Mouse (Mus musculus) embryonic facial prominence, embryonic 14.5 days (tissue): ENCODE data around the gene Xndc1. TPM values are rescaled to one million over a fixed set of nuclear protein-coding genes. Genes with fewer than 3 reads are reported as not detected.

Experiments used
- ATAC-seq: fragments of 200-750 bp; cut with Nextera tagmentation; 2 replicates; pipeline ENCODE4 v1.8.0; 2017; ENCODE audit warnings: low read depth, moderate number of reproducible peaks, moderate TSS enrichment
- DNase-seq: peaks from one replicate; pipeline ENCODE4 v3.0.0-alpha.2; 2015; ENCODE audit warnings: low spot score
- H3K27ac ChIP-seq: fragments of 300-500 bp; sonication (generic); replicated peaks from 2 replicates; pipeline ENCODE4 v1.5.1; 2014; ENCODE audit warnings: low read depth, mild to moderate bottlenecking, low read length, moderate library complexity
- H3K27me3 ChIP-seq: fragments of 300-500 bp; sonication (generic); replicated peaks from 2 replicates; pipeline ENCODE4 v1.6.1; 2014; ENCODE audit warnings: low read length; ENCODE audit not compliant: control insufficient read depth, insufficient read depth
- H3K36me3 ChIP-seq: fragments of 300-500 bp; sonication (generic); 2 replicates; pipeline ENCODE4 v1.6.1; 2014; ENCODE audit warnings: low read length, mixed read lengths; ENCODE audit not compliant: control insufficient read depth, insufficient read depth
- H3K4me1 ChIP-seq: fragments of 300-500 bp; sonication (generic); 2 replicates; pipeline ENCODE4 v1.6.1; 2014; ENCODE audit warnings: antibody characterized with exemption, low read length; ENCODE audit not compliant: control insufficient read depth, insufficient read depth
- H3K4me2 ChIP-seq: fragments of 300-500 bp; sonication (generic); 2 replicates; pipeline ENCODE4 v1.6.1; 2014; ENCODE audit warnings: low read depth, mild to moderate bottlenecking, low read length, moderate library complexity, mixed read lengths
- H3K4me3 ChIP-seq: fragments of 300-500 bp; sonication (generic); 2 replicates; pipeline ENCODE4 v1.5.1; 2014; ENCODE audit warnings: low read depth, mild to moderate bottlenecking, low read length
- H3K9ac ChIP-seq: fragments of 300-500 bp; sonication (generic); 2 replicates; pipeline ENCODE4 v1.6.1; 2014; ENCODE audit warnings: low read depth, mild to moderate bottlenecking, low read length, moderate library complexity, mixed read lengths
- H3K9me3 ChIP-seq: fragments of 300-500 bp; sonication (generic); 2 replicates; pipeline ENCODE4 v1.6.1; 2016; ENCODE audit warnings: low read length; ENCODE audit not compliant: control insufficient read depth
- WGBS: fragments of 180-500 bp; shearing (Covaris S2); extraction: QIAGEN DNeasy Blood & Tissue Kit; methylation state at CpG from one replicate; pipeline ENCODE4 v1.1.7; 2014; 5-methylcytosine and 5-hydroxymethylcytosine counted together
- polyA plus RNA-seq: library from polyadenylated mRNA; unstranded; fragments of >200 nt; fragmentation: Nextera tagmentation; extraction: Ambion mirVana; gene quantifications from 2 replicates; pipeline ENCODE4 v1.2.1, GENCODE M21; 2014

The Xndc1 gene
- polyA plus RNA-seq, 1 experiment from 2014 or later: 14.5 TPM

DNA sequence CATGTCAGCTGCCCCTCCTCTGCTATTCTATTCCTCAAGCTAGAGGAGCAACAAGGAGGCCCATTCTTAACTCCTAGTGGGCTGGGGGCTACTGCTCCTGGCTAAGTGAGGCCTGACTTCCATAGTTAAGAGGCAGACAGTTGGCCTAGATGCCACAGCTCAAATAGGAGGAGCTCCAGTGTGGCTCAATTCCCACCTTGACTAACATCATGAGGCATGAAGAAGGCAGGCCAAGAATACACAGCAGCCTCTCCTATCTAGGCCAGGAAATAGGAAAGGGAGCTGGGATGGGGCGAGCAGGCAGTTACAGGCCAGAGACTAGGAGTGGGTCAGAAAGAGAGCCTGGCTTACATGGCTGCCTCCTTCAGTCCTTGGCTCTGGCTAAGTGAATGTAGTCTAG is 42.9 kb downstream of the Xndc1 start:
- no peaks in the 10 kb centered on the region for H3K27me3 ChIP-seq
- H3K4me3 ChIP-seq: no peak overlapping the region
- no peak for DNase-seq
- H3K36me3 ChIP-seq: no peaks in the 10 kb centered on the region
- no peak for ATAC-seq
- H3K4me2 ChIP-seq: no peak overlapping the region
- no peaks in the 10 kb centered on the region for H3K9me3 ChIP-seq
- no peak overlapping the region for H3K9ac ChIP-seq
- no peak overlapping the region for H3K27ac ChIP-seq
- no peaks in the 10 kb centered on the region for H3K4me1 ChIP-seq
- WGBS: 83% methylated on average over 1 of the region's 1 CpGs

DNA sequence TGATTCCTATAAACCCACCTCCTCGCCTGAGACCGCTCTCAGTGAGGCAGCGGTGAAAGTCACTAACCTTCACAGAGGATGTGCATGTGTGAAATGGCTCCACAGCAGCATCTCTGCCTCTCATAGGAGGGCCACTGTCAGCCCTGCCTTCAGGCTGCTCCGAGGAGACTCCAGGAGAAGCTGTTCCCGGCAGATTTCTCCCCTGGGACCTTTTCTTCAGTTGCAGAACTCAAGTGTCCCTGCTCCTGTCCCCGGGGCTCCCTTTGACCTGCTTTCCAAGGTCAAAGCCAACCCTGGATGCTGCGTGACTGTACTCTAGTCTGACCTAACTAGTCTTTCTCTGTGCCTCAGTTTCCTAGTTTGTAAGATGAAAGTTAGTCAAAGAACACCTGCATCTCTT is 43.9 kb downstream of the Xndc1 start, which contains the start of gene Art5:
Gene Art5 (minus strand): TSS at position 319 of the 400 bp plus-strand sequence.
- no peak within 1 kb of the TSS for H3K4me2 ChIP-seq
- no peak within 1 kb of the TSS for H3K27ac ChIP-seq
- ATAC-seq (no peak), DNase-seq (no peak)
- no peaks in the 10 kb centered on the region for H3K27me3 ChIP-seq
- H3K9me3 ChIP-seq: no peaks in the 10 kb centered on the region
- no peak within 1 kb of the TSS for H3K9ac ChIP-seq
- H3K36me3 ChIP-seq: no peaks in the 10 kb centered on the region
- WGBS: 72% methylated on average over 7 of the region's 7 CpGs
- H3K4me3 ChIP-seq: no peak within 1 kb of the TSS
- H3K4me1 ChIP-seq: no peaks in the 10 kb centered on the region

DNA sequence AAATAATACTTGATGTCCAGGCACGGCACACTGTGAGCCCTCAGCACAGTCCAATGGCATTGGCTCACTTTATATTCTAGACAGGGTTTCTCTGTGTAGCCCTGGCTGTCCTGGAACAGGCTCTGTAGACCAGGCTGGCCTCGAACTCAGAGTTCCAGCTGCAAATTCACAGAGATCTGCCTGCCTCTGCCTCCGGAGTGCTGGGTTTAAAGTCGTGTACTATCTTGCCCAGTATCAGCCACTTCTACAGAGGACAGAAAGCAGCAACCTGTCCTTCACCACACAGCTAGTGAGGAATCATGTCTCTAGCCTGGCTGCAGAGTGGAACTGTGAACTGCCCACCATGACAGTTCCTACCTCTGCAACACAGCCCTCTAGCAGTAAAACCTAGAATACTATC is 44.4 kb downstream of the Xndc1 start:
- Histone ChIP-seq H3K9ac (no peak overlapping the region), H3K4me3 (no peak overlapping the region), H3K27me3 (no peaks in the 10 kb centered on the region), H3K36me3 (no peaks in the 10 kb centered on the region), H3K4me1 (no peaks in the 10 kb centered on the region), H3K27ac (no peak overlapping the region), H3K9me3 (no peaks in the 10 kb centered on the region), H3K4me2 (no peak overlapping the region)
- DNase-seq: no peak
- WGBS: 91% methylated on average over 4 of the region's 4 CpGs
- no peak for ATAC-seq

DNA sequence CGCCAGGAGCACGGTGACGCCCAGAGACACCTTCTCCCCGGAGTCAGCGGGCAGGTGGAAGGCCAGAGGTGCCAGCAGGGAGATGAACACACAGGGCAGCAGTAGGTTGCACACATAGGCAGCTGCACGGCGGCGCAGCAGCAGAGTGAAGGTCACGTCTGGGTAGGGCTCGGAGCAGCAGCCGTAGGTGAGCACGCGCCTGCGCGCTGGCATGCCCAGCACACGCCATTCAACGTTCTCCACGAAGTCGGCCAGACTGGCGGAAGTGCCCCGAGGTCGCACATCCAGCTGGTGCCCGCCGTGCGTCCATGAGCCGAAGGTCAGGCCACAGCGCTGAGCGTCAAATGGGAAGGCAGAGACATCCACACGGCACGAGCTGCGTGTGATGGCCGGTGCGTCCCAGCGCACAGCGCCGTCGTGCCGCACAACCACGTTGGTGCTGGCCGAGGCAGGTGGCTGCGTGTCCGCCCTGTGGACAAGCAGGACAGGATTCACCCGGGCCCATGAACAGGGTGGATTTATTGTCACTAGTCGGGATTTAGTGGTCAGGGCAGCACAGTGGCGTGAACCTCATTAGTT is 47.9 kb downstream of the Xndc1 start:
- DNase-seq: no peak
- no peaks in the 10 kb centered on the region for H3K9me3 ChIP-seq
- H3K36me3 ChIP-seq: peaks cover 4% of the 10 kb centered on the region
- no peak for ATAC-seq
- H3K27ac ChIP-seq: no peak overlapping the region
- no peaks in the 10 kb centered on the region for H3K4me1 ChIP-seq
- no peak overlapping the region for H3K4me3 ChIP-seq
- WGBS: 79% methylated on average over 33 of the region's 45 CpGs
- H3K9ac ChIP-seq: no peak overlapping the region
- H3K27me3 ChIP-seq: no peaks in the 10 kb centered on the region
- H3K4me2 ChIP-seq: no peak overlapping the region

DNA sequence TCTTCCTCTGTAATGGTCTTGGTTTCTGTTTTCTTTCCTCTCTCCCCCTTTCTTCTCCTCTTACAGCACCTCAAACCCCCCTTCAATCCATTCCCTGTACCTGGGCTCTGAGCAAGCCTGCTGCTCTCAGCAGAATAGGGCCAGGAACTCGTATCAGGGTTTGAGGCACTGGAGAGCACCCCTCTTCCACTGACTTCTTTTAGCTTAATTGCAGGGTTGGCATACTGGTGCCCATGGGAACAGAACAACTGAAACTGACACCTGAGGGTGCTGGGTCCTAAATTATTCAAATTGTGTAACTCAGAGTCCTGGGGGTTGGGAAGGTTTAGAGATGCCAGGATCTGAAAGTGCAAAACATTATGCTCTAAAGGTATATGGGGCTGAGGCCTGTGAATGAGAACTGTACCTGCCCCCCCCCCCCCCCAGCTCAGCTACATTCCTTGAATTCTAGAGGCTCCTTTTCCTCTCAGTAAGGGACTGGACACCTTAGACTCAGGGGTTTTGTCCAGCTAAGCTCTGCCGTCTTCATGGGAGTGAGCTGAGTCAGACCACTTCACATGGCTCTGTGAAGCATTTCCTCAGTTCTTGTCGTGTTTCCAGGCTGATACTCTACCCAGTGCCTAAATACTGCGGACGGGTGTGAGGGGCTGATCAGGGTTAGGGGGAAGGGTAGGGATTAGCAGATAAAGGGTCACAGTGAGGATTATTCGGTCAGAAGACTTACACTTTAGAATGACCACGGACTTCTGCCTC is 51.4 kb downstream of the Xndc1 start, which contains the start of gene Chrna10:
Gene Chrna10 (minus strand): TSS at position 250 of the 753 bp plus-strand sequence.
- WGBS: 46% methylated on average over 7 of the region's 7 CpGs
- peaks cover 38% of the 10 kb centered on the region for H3K36me3 ChIP-seq
- ATAC-seq: peak; percentile 54; the same call in 1 of the 2 replicates
- no peak within 1 kb of the TSS for H3K4me2 ChIP-seq
- H3K9ac ChIP-seq: no peak within 1 kb of the TSS
- DNase-seq: no peak
- no peaks in the 10 kb centered on the region for H3K9me3 ChIP-seq
- H3K4me1 ChIP-seq: no peaks in the 10 kb centered on the region
- H3K27me3 ChIP-seq: no peaks in the 10 kb centered on the region
- no peak within 1 kb of the TSS for H3K27ac ChIP-seq
- no peak within 1 kb of the TSS for H3K4me3 ChIP-seq

DNA sequence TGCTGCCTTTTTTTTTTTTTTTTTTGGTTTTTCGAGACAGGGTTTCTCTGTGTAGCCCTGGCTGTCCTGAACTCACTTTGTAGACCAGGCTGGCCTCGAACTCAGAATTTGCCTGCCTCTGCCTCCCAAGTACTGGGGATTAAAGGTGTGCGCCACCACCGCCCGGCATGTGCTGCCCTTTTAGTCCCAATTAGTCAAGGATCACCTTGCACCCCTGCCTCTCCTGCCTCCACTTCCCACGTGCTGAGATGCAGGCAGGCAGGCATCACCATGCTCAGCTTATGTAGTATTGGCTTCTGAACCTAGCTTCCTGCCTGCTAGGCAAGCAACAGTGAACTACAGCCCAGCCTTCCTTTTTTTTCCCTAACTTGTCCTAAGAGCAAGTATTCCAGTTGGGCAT is 52.1 kb downstream of the Xndc1 start:
- Histone ChIP-seq H3K27me3 (no peaks in the 10 kb centered on the region), H3K27ac (no peak overlapping the region), H3K36me3 (peaks cover 44% of the 10 kb centered on the region), H3K9me3 (no peaks in the 10 kb centered on the region), H3K4me1 (no peaks in the 10 kb centered on the region), H3K4me3 (no peak overlapping the region), H3K9ac (no peak overlapping the region), H3K4me2 (no peak overlapping the region)
- no peak for DNase-seq
- WGBS: 67% methylated on average over 6 of the region's 6 CpGs
- no peak for ATAC-seq

DNA sequence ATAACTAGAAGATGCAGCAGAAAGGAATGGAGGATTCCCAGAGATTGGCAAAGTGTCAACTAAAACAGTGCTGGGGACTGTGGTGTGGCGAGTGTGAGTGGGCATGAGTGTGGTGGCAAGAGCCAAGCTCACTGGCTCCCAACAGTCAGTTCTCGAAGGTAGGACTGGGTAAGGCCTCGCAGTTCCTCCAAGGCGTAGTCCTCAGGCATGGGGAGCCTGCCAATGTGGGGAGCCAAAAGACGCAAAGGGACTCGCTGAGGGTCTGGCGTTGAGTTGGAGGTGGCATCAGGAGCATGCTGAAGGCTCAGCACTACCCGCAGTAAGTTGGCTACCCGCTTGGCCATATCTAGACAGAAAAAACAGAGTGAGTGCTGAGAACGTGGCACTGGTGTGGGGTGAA is 55.0 kb downstream of the Xndc1 start:
- Histone ChIP-seq H3K4me3 (no peak overlapping the region), H3K36me3 (peaks cover 74% of the 10 kb centered on the region), H3K27me3 (no peaks in the 10 kb centered on the region), H3K4me1 (no peaks in the 10 kb centered on the region), H3K27ac (no peak overlapping the region), H3K4me2 (no peak overlapping the region), H3K9me3 (no peaks in the 10 kb centered on the region), H3K9ac (no peak overlapping the region)
- WGBS: 95% methylated on average over 10 of the region's 10 CpGs
- ATAC-seq (no peak), DNase-seq (no peak)

DNA sequence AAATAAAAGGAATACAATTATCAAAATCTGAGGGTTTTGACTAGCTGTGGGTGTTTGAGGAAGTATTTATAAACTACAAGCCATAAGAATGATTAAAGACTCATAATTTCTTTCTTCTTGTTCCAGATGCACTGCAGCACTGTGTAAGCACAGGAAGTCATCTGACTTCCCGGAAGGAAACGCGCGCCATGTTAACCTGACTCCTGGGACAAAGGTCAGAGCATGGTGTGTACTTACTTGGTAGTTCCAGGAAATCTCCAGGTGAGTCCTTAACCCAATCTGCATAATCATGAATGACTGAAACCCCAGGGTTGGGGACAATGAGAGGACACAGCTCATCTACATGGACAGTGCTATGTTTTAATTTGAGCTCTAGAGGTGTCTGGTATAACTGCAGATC is 67.1 kb downstream of the Xndc1 start:
- no peaks in the 10 kb centered on the region for H3K9me3 ChIP-seq
- DNase-seq (no peak), ATAC-seq (no peak)
- no peak overlapping the region for H3K27ac ChIP-seq
- no peak overlapping the region for H3K9ac ChIP-seq
- no peak overlapping the region for H3K4me2 ChIP-seq
- WGBS: 86% methylated on average over 4 of the region's 4 CpGs
- no peak overlapping the region for H3K4me3 ChIP-seq
- H3K4me1 ChIP-seq: no peaks in the 10 kb centered on the region
- no peaks in the 10 kb centered on the region for H3K27me3 ChIP-seq
- H3K36me3 ChIP-seq: peaks cover 91% of the 10 kb centered on the region
